Mouse (Mus musculus) adrenal gland, postnatal 25 days (tissue): ENCODE measurements at regions not wholly inside any gene's neighbourhood (a gene's known extent, or its start where the extent isn't known, plus 50 kb on each side); places are given as distances from the start of the nearest gene placed in this dataset.

ENCODE experiments used
- DNase-seq: peaks from one replicate; pipeline ENCODE4 v3.0.0; 2021; ENCODE audit warnings: mixed read lengths

GRCm38 (mm10) chr15:88202736-88203135 lies 397.4 kb upstream of the Zdhhc25 start:
- DNase-seq, result no peak

GRCm38 (mm10) chr15:88213356-88213755 lies 386.7 kb upstream of the Zdhhc25 start:
- DNase-seq, result no peak

DNA sequence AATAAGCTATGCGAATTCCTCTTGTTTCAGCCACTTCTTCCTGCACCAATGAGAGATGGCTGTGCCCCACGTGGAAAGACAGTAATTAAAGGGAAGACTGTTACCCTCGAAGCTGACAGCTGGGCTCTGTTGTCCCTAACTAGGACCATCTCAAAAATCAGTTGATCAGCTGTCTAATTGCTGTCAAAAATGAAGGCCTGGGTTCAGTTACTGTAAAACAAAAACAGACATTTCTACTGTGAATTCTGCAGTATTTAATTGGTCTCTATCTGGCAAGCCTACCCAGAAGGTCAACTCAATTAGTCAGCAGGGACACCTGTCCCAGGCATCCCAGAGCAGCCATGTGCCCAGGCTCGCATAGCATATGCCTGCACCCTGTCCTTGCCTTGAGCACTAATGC lies 385.8 kb upstream of the Zdhhc25 start:
- no peak for DNase-seq

- DNase-seq, result no peak
Measured at GRCm38 (mm10) chr15:88229456-88229855, 370.6 kb upstream of the Zdhhc25 start.

GRCm38 (mm10) chr15:88244606-88245005 lies 355.5 kb upstream of the Zdhhc25 start:
- no peak for DNase-seq

GRCm38 (mm10) chr15:88245496-88246246 lies 354.4 kb upstream of the Zdhhc25 start:
- no peak for DNase-seq

- DNase-seq, result peak; percentile 91
Measured at GRCm38 (mm10) chr15:88247974-88248625, 352.0 kb upstream of the Zdhhc25 start.

DNA sequence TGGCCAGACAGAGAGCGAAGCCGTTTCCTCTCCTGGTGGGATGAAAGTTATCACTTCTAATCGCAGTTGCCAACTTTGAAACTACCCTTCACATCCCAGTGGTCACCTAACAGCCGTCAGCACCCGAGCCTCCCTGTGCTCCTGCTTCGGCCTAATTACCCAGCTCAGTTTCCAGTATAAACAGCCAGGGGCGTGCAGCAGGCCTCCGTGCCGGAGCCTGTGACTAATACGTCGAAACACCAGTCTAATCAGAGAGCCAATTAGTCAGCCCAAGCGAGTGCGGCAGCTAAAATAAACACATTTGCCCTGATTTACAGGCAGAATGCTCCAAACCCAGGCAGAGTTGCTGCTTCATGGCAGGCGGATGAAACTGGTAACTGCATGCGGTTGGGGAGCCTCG lies 312.1 kb upstream of the Zdhhc25 start:
- DNase-seq, result no peak

DNA sequence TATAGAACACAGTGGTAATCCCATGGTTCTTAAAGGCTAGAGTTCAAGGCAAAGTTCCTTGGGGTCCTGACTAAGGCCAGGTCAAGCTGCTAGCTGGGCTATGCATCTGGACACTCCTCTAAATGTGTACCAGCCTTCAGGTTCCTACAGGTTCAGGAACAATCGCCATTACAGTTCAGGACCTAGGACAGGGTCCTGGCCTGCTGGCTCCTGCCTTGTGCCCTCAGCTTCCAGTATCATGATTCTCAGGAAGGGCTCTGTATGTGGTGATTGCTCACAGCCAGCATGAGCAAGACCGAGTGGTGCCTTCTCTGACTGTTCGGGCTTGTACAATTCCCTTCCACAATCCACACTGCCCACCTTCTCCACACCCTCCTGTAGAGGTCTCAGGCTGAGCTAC lies 311.4 kb upstream of the Zdhhc25 start:
- no peak for DNase-seq

DNA sequence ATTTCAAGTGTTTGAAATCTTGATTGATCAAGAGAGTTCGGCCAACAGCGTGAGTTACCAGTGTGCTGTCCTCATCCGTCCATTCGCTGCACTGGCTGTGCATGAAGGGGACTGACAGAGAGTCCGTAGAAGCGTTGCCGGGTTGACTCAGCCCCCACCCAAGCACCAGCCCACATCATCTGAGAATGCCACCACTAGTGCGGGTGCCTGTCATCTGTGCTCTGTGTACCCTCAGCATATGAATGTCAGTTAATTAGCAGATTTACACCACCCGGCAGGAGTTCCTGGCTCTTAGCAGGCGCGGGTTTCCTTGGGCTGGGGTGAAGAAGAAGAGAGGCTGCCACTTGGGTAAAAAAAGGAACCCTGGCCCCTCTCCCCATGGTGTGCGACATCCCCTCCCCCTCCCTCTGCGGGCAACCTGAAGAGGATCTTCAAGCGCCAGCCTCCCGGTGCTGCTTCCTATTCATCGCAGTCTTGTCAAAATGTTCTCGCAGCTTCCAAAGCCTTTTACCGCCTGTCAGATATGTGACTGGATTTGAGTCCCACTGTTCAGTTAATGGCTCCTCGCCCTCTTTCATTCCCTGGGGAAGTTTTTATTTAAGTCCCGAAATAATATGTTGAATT lies 309.2 kb upstream of the Zdhhc25 start:
- no peak for DNase-seq

DNA sequence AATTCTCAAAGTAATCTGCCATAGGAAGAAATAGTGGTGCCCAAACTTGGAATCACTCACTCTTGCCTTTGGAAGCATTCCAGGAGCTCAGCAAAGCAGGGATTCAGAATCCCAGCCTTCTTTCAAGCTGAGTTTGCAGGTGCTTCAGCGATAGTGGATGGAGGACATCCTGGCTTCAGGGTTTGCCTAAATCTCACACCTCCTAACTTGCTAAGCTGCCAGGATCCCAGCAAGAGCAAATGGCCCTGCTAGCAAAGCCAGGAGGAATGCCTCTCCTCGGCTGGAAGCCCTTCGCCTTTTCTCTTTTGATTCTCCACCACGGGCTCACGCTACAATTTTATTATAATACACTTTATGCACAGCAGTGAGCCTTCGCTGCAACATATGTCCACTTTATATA lies 301.0 kb upstream of the Zdhhc25 start:
- no peak for DNase-seq

- no peak for DNase-seq
Measured at GRCm38 (mm10) chr15:88311158-88311557, 288.9 kb upstream of the Zdhhc25 start.

- DNase-seq, result no peak
Measured at GRCm38 (mm10) chr15:88314810-88315459, 285.2 kb upstream of the Zdhhc25 start.

DNA sequence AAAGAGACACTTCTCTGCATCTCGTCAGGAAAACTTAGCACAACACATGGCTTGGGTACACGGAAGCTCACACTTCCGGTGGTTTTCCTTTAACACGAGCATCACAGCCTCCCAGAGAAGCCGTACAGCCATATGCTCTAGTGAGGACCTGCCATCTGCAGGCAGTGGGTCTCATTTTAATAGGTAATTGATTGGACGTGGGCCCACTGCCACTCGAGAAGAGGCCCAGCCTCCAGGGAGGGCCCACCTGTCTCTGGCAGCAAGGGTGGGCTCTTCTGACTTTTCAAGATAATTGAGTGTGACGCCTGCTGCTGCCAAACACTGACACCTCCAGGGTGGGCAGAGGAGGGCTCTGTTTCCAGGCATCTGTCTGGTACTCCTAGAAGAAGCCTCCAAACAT lies 282.1 kb upstream of the Zdhhc25 start:
- DNase-seq, result no peak

DNA sequence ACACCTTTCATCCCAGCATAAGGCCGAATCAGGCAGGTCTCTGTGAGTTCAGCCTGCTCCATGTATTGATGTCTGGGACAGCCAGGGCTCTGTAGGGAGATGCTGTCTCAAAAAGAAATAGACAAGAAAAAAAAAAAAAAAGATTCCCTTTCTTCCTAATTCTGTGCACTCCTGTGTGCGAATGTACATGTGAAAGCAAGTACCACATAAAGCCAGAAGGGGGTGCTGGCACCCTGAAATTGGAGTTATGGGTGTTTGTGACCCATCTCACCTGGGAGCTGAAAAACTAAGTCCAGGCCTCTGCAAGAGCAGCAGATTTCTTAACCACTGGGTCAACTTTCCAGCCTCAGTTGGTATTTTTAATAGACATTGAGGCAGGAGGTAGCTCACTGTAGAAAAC lies 280.6 kb upstream of the Zdhhc25 start:
- no peak for DNase-seq

DNA sequence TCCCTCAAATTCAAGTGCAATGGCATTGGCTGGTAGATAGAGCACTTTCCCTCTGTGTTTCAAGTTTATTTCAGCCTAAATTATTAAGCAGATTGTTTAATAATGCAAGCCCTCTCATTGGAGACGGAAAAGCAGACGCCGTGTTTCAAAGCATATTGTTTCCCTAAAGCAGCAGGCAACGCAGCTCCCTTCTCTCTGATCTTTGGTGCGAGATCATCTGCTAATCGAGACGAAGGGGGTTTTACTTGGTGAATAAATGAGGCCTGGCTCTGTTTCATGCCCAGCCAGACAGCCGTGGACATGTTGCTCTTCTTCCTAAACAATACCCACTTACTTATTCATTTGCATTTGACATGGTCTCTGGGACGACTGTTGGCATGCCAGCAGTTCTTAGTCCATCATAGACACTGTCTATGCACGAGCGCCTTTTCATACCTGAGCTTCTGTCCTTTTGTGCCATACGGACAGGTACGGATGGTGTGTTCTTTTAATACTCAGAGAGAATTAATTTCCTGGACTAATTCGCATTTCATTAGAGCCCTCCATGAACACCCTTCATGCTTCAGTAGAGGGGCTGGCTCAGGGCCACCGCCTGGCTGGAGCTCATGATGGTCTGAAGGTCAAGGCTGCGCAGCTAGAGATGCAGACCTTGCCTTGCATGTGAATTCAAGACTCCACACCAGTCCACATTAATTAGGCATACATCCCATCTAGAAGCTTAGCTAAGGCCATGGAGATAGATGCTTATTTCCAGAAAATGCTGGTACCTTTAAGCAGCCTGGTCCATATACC lies 276.3 kb upstream of the Zdhhc25 start:
- no peak for DNase-seq

DNA sequence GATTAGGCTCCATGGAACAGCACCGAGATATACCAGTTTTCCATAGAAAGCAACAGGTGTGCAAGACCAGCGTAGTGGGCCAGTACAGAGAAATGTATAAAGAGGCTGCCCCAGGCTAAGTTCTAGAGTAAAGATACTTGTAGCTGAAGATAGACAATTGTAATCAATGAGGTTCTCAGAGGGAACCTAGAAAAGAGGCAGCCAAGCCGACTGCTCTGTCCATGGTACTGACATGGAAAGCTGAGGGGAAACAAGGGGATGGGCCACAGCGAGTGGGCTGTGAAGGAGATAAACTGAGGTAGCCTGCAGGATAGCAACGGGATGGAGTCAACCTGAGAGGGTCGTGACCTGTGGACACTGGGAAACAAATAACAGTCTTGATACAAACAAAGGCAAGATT lies 275.0 kb upstream of the Zdhhc25 start:
- no peak for DNase-seq

GRCm38 (mm10) chr15:88353206-88353605 lies 246.9 kb upstream of the Zdhhc25 start:
- no peak for DNase-seq

GRCm38 (mm10) chr15:88360375-88361035 lies 239.6 kb upstream of the Zdhhc25 start:
- no peak for DNase-seq

GRCm38 (mm10) chr15:88361351-88361750 lies 238.8 kb upstream of the Zdhhc25 start:
- DNase-seq, result no peak

DNA sequence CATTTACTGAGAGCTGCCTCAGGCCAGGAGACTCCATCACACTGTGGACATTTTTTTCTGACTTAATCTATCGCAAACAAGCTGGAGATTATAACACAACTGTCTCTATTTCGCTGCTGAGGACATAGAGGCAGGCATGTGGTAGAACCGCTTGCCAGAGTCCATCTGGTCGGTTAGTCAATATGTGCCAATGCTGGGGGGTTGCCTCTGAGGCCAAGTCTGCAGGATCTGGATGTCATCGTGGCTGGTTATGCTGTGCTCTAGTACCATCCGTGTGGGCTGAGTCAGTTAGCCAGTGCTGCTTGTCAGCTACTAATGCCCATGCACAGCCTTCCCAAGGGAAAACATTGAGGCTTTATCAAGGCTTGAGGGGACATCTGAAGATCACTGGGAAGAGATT lies 237.1 kb upstream of the Zdhhc25 start:
- DNase-seq, result no peak

GRCm38 (mm10) chr15:88370366-88370765 lies 229.7 kb upstream of the Zdhhc25 start:
- DNase-seq, result no peak
